Mouse (Mus musculus) heart, postnatal 4 days (tissue): ENCODE measurements around the gene Fmn2. TPM values are rescaled to one million over a fixed set of nuclear protein-coding genes. Genes with fewer than 3 reads are reported as not detected.

Experiments
- DNase-seq: peaks from one replicate; pipeline ENCODE4 v3.0.0; 2021
- total RNA-seq, 2 experiments: library from RNA; stranded (reverse); gene quantifications; 2 replicates each; pipeline ENCODE4 v1.2.3; 2021

The Fmn2 gene
- total RNA-seq, result under 1 TPM; 0.36 to 0.52 TPM

GRCm38 (mm10) chr1:174501661-174502030 is at the start of gene Fmn2:
Fmn2 (plus strand) TSS chr1:174501825.
- DNase-seq, result peak; percentile 60

- no peak for DNase-seq
Measured at GRCm38 (mm10) chr1:174455100-174455499, 46.5 kb upstream of the Fmn2 start.

GRCm38 (mm10) chr1:174465385-174465784 is 36.2 kb upstream of the Fmn2 start:
- DNase-seq, result no peak

- DNase-seq, result no peak
Measured at GRCm38 (mm10) chr1:174466240-174466639, 35.4 kb upstream of the Fmn2 start.

- DNase-seq, result peak; percentile 50
Measured at GRCm38 (mm10) chr1:174469736-174470135, 31.9 kb upstream of the Fmn2 start.

- DNase-seq, result no peak
Measured at GRCm38 (mm10) chr1:174482567-174482966, 19.1 kb upstream of the Fmn2 start.

GRCm38 (mm10) chr1:174500064-174500463 is 1.6 kb upstream of the Fmn2 start:
- no peak for DNase-seq

GRCm38 (mm10) chr1:174501011-174501410 is 614 bp upstream of the Fmn2 start:
- no peak for DNase-seq

GRCm38 (mm10) chr1:174502031-174502845 is 613 bp downstream of the Fmn2 start:
- peak; percentile 27 for DNase-seq

GRCm38 (mm10) chr1:174502846-174503745 is 1.5 kb downstream of the Fmn2 start:
- peak; percentile 9 for DNase-seq

- peak; percentile 43 for DNase-seq
Measured at GRCm38 (mm10) chr1:174508571-174509110, 7.0 kb downstream of the Fmn2 start.

- DNase-seq, result no peak
Measured at GRCm38 (mm10) chr1:174513419-174513818, 11.8 kb downstream of the Fmn2 start.

GRCm38 (mm10) chr1:174521976-174522770 is 20.5 kb downstream of the Fmn2 start:
- no peak for DNase-seq

- no peak for DNase-seq
Measured at GRCm38 (mm10) chr1:174522809-174523511, 21.3 kb downstream of the Fmn2 start.

GRCm38 (mm10) chr1:174523512-174523828 is 21.8 kb downstream of the Fmn2 start:
- DNase-seq, result no peak

- DNase-seq, result no peak
Measured at GRCm38 (mm10) chr1:174536742-174537453, 35.3 kb downstream of the Fmn2 start.

- no peak for DNase-seq
Measured at GRCm38 (mm10) chr1:174537491-174537890, 35.9 kb downstream of the Fmn2 start.

GRCm38 (mm10) chr1:174548291-174548690 is 46.7 kb downstream of the Fmn2 start:
- DNase-seq, result no peak

GRCm38 (mm10) chr1:174553272-174554007 is 51.8 kb downstream of the Fmn2 start:
- DNase-seq, result peak; percentile 72

GRCm38 (mm10) chr1:174555412-174555811 is 53.8 kb downstream of the Fmn2 start:
- DNase-seq, result no peak
